Mouse (Mus musculus): Measurements from ENCODE around the gene Ptbp1. TPM values are rescaled to one million over a fixed set of nuclear protein-coding genes. Genes with fewer than 3 reads are reported as not detected.
"Not testable (repeated sequence)": the region's sequence is repeated elsewhere in the genome, so short reads cannot be mapped to it uniquely, and the experiment has no call there.

The Ptbp1 gene
- total and polyA plus RNA-seq, 2 experiments from 2014 or later = 53.7 to 97.3 TPM

DNA sequence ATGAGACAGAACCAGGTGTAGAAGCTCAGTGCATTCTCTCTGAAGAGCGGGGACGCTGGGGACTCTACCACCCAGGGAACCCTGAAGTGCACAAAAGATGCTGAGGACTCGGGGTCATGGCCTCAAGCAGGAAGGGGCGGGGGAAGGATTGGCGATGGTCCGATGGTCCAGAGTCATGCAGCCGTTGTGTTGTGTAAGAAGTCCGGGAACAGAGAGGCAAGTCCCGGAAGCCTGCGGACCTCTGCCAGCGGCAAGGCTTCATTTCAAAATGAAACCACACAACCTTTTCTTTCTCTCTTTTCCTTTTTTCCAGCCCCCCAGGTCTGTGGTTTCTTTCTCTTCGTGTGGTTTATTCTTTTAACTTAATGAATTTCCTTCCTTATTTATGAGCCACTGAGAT is 23.5 kb downstream of the Ptbp1 start:
- DNase-seq = no peak
- no peak for TF ChIP-seq CTCF (IDR thresholded peaks at IDR 0.05; ENCODE audit: low read depth)
- 57% methylated on average over 12 of the region's 12 CpGs for WGBS
- Histone ChIP-seq H3K4me2 (ENCODE audit: low read depth) (no peak overlapping the region), H3K9me3 (ENCODE audit: low read length) (no peaks in the 10 kb centered on the region), H3K4me3 (ENCODE audit: low read depth, low read length) (no peak overlapping the region), H3K9ac (no peak overlapping the region), H3K27me3 (ENCODE audit: insufficient read depth, low read length) (peaks cover 5% of the 10 kb centered on the region; the same call in 1 of the 2 replicates), H3K4me1 (ENCODE audit: insufficient read depth) (no peaks in the 10 kb centered on the region), H3K36me3 (ENCODE audit: insufficient read depth) (no peaks in the 10 kb centered on the region), H3K27ac (ENCODE audit: low read depth, low read length) (no peak overlapping the region)
- ATAC-seq = no peak

DNA sequence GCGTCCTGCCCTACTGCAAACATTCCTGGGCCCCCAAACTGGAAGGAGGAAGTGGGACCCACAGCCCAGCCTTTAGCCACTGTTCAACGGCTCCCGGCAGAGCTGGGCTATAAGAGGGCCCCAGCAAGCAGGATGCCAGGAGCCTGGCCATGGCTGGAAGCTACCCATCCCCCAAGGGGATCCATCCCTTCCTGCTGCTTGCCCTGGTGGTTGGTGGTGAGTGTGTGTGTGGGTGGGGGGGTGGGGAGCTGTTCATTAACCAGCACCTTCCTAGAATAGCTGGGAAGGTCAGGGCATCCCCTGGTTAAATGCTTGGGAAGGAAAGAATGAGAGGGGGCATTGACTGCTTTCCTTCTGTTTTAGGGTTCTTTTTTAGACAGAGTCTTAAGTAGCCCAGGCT is 25.3 kb downstream of the Ptbp1 start:
- WGBS = 61% methylated on average over 3 of the region's 3 CpGs
- H3K4me3 ChIP-seq (ENCODE audit: low read depth, low read length) = no peak overlapping the region
- no peaks in the 10 kb centered on the region for H3K4me1 ChIP-seq (ENCODE audit: insufficient read depth)
- H3K27ac ChIP-seq (ENCODE audit: low read depth, low read length) = no peak overlapping the region
- H3K4me2 ChIP-seq (ENCODE audit: low read depth) = no peak overlapping the region
- H3K9ac ChIP-seq = no peak overlapping the region
- ATAC-seq (no peak), DNase-seq (no peak)
- no peaks in the 10 kb centered on the region for H3K36me3 ChIP-seq (ENCODE audit: insufficient read depth)
- H3K9me3 ChIP-seq (ENCODE audit: low read length) = no peaks in the 10 kb centered on the region
- H3K27me3 ChIP-seq (ENCODE audit: insufficient read depth, low read length) = peaks cover 5% of the 10 kb centered on the region; the same call in 1 of the 2 replicates
- no peak for TF ChIP-seq CTCF (IDR thresholded peaks at IDR 0.05; ENCODE audit: low read depth)

- TF ChIP-seq CTCF (IDR thresholded peaks at IDR 0.05; ENCODE audit: low read depth) = no peak
Measured at GRCm38 (mm10) chr10:79880721-79881120, 26.5 kb downstream of the Ptbp1 start.

GRCm38 (mm10) chr10:79881981-79882380 is 27.8 kb downstream of the Ptbp1 start:
- no peak for TF ChIP-seq CTCF (IDR thresholded peaks at IDR 0.05; ENCODE audit: low read depth)
- no peak overlapping the region for H3K4me3 ChIP-seq (ENCODE audit: low read depth, low read length)
- H3K4me2 ChIP-seq (ENCODE audit: low read depth) = no peak overlapping the region
- H3K9ac ChIP-seq = no peak overlapping the region
- WGBS = 9% methylated on average over 22 of the region's 22 CpGs
- H3K27me3 ChIP-seq (ENCODE audit: insufficient read depth, low read length) = peaks cover 5% of the 10 kb centered on the region; the same call in 1 of the 2 replicates
- ATAC-seq (no peak), DNase-seq (no peak)
- H3K27ac ChIP-seq (ENCODE audit: low read depth, low read length) = no peak overlapping the region
- no peaks in the 10 kb centered on the region for H3K9me3 ChIP-seq (ENCODE audit: low read length)
- no peaks in the 10 kb centered on the region for H3K4me1 ChIP-seq (ENCODE audit: insufficient read depth)
- H3K36me3 ChIP-seq (ENCODE audit: insufficient read depth) = no peaks in the 10 kb centered on the region

More at GRCm38 (mm10) chr10:79880721-79881120, 26.5 kb downstream of the Ptbp1 start:
- H3K9ac ChIP-seq = no peak overlapping the region
- DNase-seq (no peak), ATAC-seq (no peak)
- no peaks in the 10 kb centered on the region for H3K4me1 ChIP-seq (ENCODE audit: insufficient read depth)
- no peak overlapping the region for H3K4me3 ChIP-seq (ENCODE audit: low read depth, low read length)
- H3K27me3 ChIP-seq (ENCODE audit: insufficient read depth, low read length) = peaks cover 5% of the 10 kb centered on the region; the same call in 1 of the 2 replicates
- 29% methylated on average over 9 of the region's 9 CpGs for WGBS
- H3K36me3 ChIP-seq (ENCODE audit: insufficient read depth) = no peaks in the 10 kb centered on the region
- H3K9me3 ChIP-seq (ENCODE audit: low read length) = no peaks in the 10 kb centered on the region
- no peak overlapping the region for H3K4me2 ChIP-seq (ENCODE audit: low read depth)
- H3K27ac ChIP-seq (ENCODE audit: low read depth, low read length) = no peak overlapping the region

DNA sequence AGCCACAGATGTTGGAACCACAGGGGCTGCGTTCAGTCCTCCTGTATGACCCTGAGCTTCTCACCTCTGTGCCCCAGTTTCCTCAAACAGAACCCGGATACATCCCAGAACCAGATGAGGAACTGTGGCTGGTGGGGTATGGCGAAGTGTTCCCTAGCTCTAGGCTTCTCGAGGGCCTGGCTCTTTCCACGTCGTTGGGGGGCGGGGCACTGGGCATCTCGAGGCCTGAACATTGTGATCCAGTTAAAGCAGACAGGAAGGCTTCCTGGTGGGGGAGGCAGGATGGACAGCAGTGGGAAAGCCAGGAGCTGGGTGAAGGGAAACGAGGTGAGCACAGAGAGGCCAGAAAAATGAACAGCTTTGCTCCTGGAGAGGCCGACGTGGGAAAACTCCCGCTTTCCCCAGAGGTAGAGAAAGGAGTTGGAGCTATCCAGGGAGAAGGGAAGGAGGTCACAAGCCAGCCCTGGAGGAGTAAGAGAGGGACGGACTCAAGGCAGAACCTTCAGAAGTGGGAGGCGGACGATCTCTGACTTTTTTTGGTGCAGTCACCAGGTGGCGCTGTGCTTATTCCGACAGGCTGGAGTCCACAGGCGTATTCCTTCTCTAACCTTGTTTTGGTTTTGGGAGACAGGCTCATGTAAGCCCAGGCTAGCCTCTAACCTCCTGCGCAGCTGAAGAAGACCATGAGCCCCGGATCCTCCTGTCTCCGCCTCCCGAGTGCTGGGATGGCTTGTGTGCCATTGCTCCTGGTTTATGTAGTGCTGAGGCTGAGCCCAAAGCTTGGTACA is 29.3 kb downstream of the Ptbp1 start:
- no peak overlapping the region for H3K4me3 ChIP-seq (ENCODE audit: low read depth, low read length)
- peak; percentile 84 for TF ChIP-seq CTCF (IDR thresholded peaks at IDR 0.05; ENCODE audit: low read depth)
- no peak overlapping the region for H3K4me2 ChIP-seq (ENCODE audit: low read depth)
- DNase-seq = peak; percentile 84
- 15% methylated on average over 22 of the region's 22 CpGs for WGBS
- H3K36me3 ChIP-seq (ENCODE audit: insufficient read depth) = no peaks in the 10 kb centered on the region
- ATAC-seq = peak; percentile 67
- H3K27me3 ChIP-seq (ENCODE audit: insufficient read depth, low read length) = peaks cover 5% of the 10 kb centered on the region; the same call in 1 of the 2 replicates
- no peaks in the 10 kb centered on the region for H3K4me1 ChIP-seq (ENCODE audit: insufficient read depth)
- no peak overlapping the region for H3K9ac ChIP-seq
- no peak overlapping the region for H3K27ac ChIP-seq (ENCODE audit: low read depth, low read length)
- H3K9me3 ChIP-seq (ENCODE audit: low read length) = no peaks in the 10 kb centered on the region

GRCm38 (mm10) chr10:79884446-79884845 is 30.2 kb downstream of the Ptbp1 start:
- no peak for ATAC-seq
- no peaks in the 10 kb centered on the region for H3K36me3 ChIP-seq (ENCODE audit: insufficient read depth)
- 45% methylated on average over 4 of the region's 4 CpGs for WGBS
- no peak for TF ChIP-seq CTCF (IDR thresholded peaks at IDR 0.05; ENCODE audit: low read depth)
- H3K9me3 ChIP-seq (ENCODE audit: low read length) = no peaks in the 10 kb centered on the region
- no peaks in the 10 kb centered on the region for H3K4me1 ChIP-seq (ENCODE audit: insufficient read depth)
- no peak overlapping the region for H3K4me3 ChIP-seq (ENCODE audit: low read depth, low read length)
- H3K9ac ChIP-seq = no peak overlapping the region
- DNase-seq = no peak
- H3K27me3 ChIP-seq (ENCODE audit: insufficient read depth, low read length) = peaks cover 5% of the 10 kb centered on the region; the same call in 1 of the 2 replicates
- no peak overlapping the region for H3K27ac ChIP-seq (ENCODE audit: low read depth, low read length)
- H3K4me2 ChIP-seq (ENCODE audit: low read depth) = no peak overlapping the region

DNA sequence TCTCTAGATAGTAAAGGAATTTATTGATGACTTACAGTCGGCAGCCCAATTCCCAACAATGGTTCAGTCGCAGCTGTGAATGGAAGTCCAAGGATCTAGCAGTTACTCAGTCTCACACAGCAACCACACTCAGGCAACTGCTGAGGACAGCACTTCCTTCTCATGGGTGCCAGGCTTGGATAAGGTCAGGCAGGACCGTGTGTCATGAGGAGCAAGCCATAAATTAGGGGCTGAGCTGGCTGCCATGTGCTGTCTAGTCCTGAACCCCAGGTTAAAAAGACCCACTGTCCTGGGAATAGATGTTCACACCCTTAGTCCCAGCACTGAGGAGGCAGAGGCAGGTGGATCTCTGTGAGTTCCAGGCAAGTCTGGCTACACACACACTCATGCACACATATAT is 30.7 kb downstream of the Ptbp1 start:
- H3K9ac ChIP-seq; ATAC-seq; H3K27ac ChIP-seq (ENCODE audit: low read depth, low read length); H3K4me3 ChIP-seq (ENCODE audit: low read depth, low read length); H3K36me3 ChIP-seq (ENCODE audit: insufficient read depth); H3K27me3 ChIP-seq (ENCODE audit: insufficient read depth, low read length); DNase-seq; H3K4me2 ChIP-seq (ENCODE audit: low read depth); H3K4me1 ChIP-seq (ENCODE audit: insufficient read depth); H3K9me3 ChIP-seq (ENCODE audit: low read length): not testable (repeated sequence)
- WGBS = 85% methylated on average over 2 of the region's 3 CpGs
